Mouse (Mus musculus) small intestine, adult 2 months (tissue): ENCODE measurements around the gene Otp. TPM values are rescaled to one million over a fixed set of nuclear protein-coding genes. Genes with fewer than 3 reads are reported as not detected.

Source experiments
- H3K27ac ChIP-seq: fragments of 200-500 bp; 2 replicates; pipeline ENCODE4 v1.5.1; 2012; ENCODE audit warnings: low read depth, low read length, control low read depth, inconsistent platforms; ENCODE audit not compliant: insufficient read depth
- H3K27me3 ChIP-seq: fragments of 200-500 bp; 2 replicates; pipeline ENCODE4 v1.6.1; 2012; ENCODE audit warnings: mild to moderate bottlenecking, moderate library complexity, low read length, inconsistent platforms; ENCODE audit not compliant: control insufficient read depth, insufficient read depth
- H3K36me3 ChIP-seq: fragments of 200-500 bp; 2 replicates; pipeline ENCODE4 v1.6.1; 2012; ENCODE audit warnings: mild to moderate bottlenecking, low read length, control low read depth, inconsistent platforms; ENCODE audit not compliant: control insufficient read depth, insufficient read depth
- H3K4me1 ChIP-seq: fragments of 200-500 bp; 2 replicates; pipeline ENCODE4 v1.6.1; 2012; ENCODE audit warnings: low read length, inconsistent platforms, mixed read lengths; ENCODE audit not compliant: control insufficient read depth, insufficient read depth, insufficient read length
- H3K4me3 ChIP-seq: fragments of 200-500 bp; 2 replicates; pipeline ENCODE4 v1.5.1; 2012; ENCODE audit warnings: low read depth, mild to moderate bottlenecking, control low read depth, inconsistent platforms, low read length, moderate library complexity
- CTCF ChIP-seq: fragments of 200-500 bp; IDR thresholded peaks from 2 replicates; pipeline ENCODE4 v1.5.1; 2012; ENCODE audit warnings: low read depth, mild to moderate bottlenecking, control low read depth, inconsistent platforms, low read length, moderate library complexity, mixed read lengths; ENCODE audit not compliant: insufficient replicate concordance, insufficient read length; ENCODE audit errors: extremely low read depth
- POLR2A ChIP-seq: fragments of 200-500 bp; IDR thresholded peaks from 2 replicates; pipeline ENCODE4 v1.6.1; 2012; ENCODE audit warnings: low read depth, mild to moderate bottlenecking, control low read depth, inconsistent platforms, low read length, moderate library complexity
- WGBS: fragments of 180-500 bp; shearing (Covaris S2); methylation state at CpG from one replicate; pipeline ENCODE4 v1.1.7; 2018; 5-methylcytosine and 5-hydroxymethylcytosine counted together
- polyA plus RNA-seq: library from polyadenylated mRNA; depleted of rRNA; stranded (reverse); fragments of >200 nt; gene quantifications from 2 replicates; pipeline ENCODE4 v1.2.3, GENCODE M21; 2012

The Otp gene
- polyA plus RNA-seq, 1 experiment: not detected

- Histone ChIP-seq H3K27ac (no peak overlapping the region), H3K4me3 (no peak overlapping the region), H3K27me3 (no peaks in the 10 kb centered on the region), H3K36me3 (peaks cover 4% of the 10 kb centered on the region; the same call in 1 of the 2 replicates), H3K4me1 (no peaks in the 10 kb centered on the region)
- WGBS: 68% methylated on average over 7 of the region's 7 CpGs
- no peak for TF ChIP-seq POLR2A
- no peak for TF ChIP-seq CTCF
Measured at GRCm38 (mm10) chr13:94847870-94848269, 27.5 kb upstream of the Otp start.

GRCm38 (mm10) chr13:94849351-94849750, 26.1 kb upstream of the Otp start:
- Histone ChIP-seq H3K4me3 (no peak overlapping the region), H3K27me3 (no peaks in the 10 kb centered on the region), H3K36me3 (no peaks in the 10 kb centered on the region), H3K27ac (no peak overlapping the region), H3K4me1 (no peaks in the 10 kb centered on the region)
- no peak for TF ChIP-seq POLR2A
- TF ChIP-seq CTCF: no peak
- 61% methylated on average over 13 of the region's 13 CpGs for WGBS

- WGBS: 47% methylated on average over 8 of the region's 8 CpGs
- Histone ChIP-seq H3K27ac (no peak overlapping the region), H3K36me3 (no peaks in the 10 kb centered on the region), H3K4me1 (peaks cover 5% of the 10 kb centered on the region; the same call in 1 of the 2 replicates), H3K27me3 (no peaks in the 10 kb centered on the region), H3K4me3 (no peak overlapping the region)
- TF ChIP-seq CTCF (no peak), POLR2A (no peak)
Measured at GRCm38 (mm10) chr13:94858016-94858575, 17.3 kb upstream of the Otp start.

GRCm38 (mm10) chr13:94859256-94859655, 16.1 kb upstream of the Otp start:
- Histone ChIP-seq H3K4me1 (peaks cover 5% of the 10 kb centered on the region; the same call in 1 of the 2 replicates), H3K27me3 (no peaks in the 10 kb centered on the region), H3K36me3 (no peaks in the 10 kb centered on the region), H3K27ac (no peak overlapping the region), H3K4me3 (no peak overlapping the region)
- 48% methylated on average over 8 of the region's 8 CpGs for WGBS
- TF ChIP-seq CTCF: no peak
- TF ChIP-seq POLR2A: no peak

GRCm38 (mm10) chr13:94862491-94863230, 12.7 kb upstream of the Otp start:
- Histone ChIP-seq H3K27ac (no peak overlapping the region), H3K4me1 (peaks cover 5% of the 10 kb centered on the region; the same call in 1 of the 2 replicates), H3K36me3 (no peaks in the 10 kb centered on the region), H3K27me3 (peaks cover 8% of the 10 kb centered on the region), H3K4me3 (no peak overlapping the region)
- 48% methylated on average over 5 of the region's 5 CpGs for WGBS
- TF ChIP-seq POLR2A: no peak
- no peak for TF ChIP-seq CTCF

GRCm38 (mm10) chr13:94866906-94867305, 8.5 kb upstream of the Otp start:
- Histone ChIP-seq H3K36me3 (no peaks in the 10 kb centered on the region), H3K27me3 (peaks cover 42% of the 10 kb centered on the region), H3K4me1 (0 out of 2 replicates have a peak, but pooled peaks cover 3% of the 10 kb centered on the region), H3K4me3 (no peak overlapping the region), H3K27ac (no peak overlapping the region)
- WGBS: 49% methylated on average over 2 of the region's 2 CpGs
- TF ChIP-seq CTCF (no peak), POLR2A (no peak)

GRCm38 (mm10) chr13:94867772-94868171, 7.6 kb upstream of the Otp start:
- H3K36me3 ChIP-seq: no peaks in the 10 kb centered on the region
- no peak overlapping the region for H3K4me3 ChIP-seq
- H3K27me3 ChIP-seq: peaks cover 47% of the 10 kb centered on the region
- no peak overlapping the region for H3K27ac ChIP-seq
- 0 out of 2 replicates have a peak, but pooled peaks cover 3% of the 10 kb centered on the region for H3K4me1 ChIP-seq
- WGBS: 52% methylated on average over 4 of the region's 4 CpGs
- TF ChIP-seq POLR2A (no peak), CTCF (no peak)
